Mouse (Mus musculus): ENCODE measurements around the gene Setd7.

The Setd7 gene

GRCm38 (mm10) chr3:51559594-51560450 is 857 bp downstream of the Setd7 start:
- in situ Hi-C loops (cut with MboI, MseI), result no loop called here

- in situ Hi-C loops (cut with MboI, MseI), result no loop called here
Observed at GRCm38 (mm10) chr3:51555583-51555982, 5.1 kb downstream of the Setd7 start.

GRCm38 (mm10) chr3:51554836-51555235 is 5.8 kb downstream of the Setd7 start:
- in situ Hi-C loops (cut with MboI, MseI), result no loop called here

GRCm38 (mm10) chr3:51554067-51554466 is 6.6 kb downstream of the Setd7 start:
- in situ Hi-C loops (cut with MboI, MseI), result no loop called here

GRCm38 (mm10) chr3:51553497-51553875 is 7.2 kb downstream of the Setd7 start:
- in situ Hi-C loops (cut with MboI, MseI), result no loop called here

GRCm38 (mm10) chr3:51552841-51553496 is 7.7 kb downstream of the Setd7 start:
- in situ Hi-C loops (cut with MboI, MseI), result no loop called here

GRCm38 (mm10) chr3:51552197-51552596 is 8.5 kb downstream of the Setd7 start:
- in situ Hi-C loops (cut with MboI, MseI), result no loop called here

- in situ Hi-C loops (cut with MboI, MseI), result no loop called here
Observed at GRCm38 (mm10) chr3:51548987-51549579, 11.6 kb downstream of the Setd7 start.

- in situ Hi-C loops (cut with MboI, MseI), result no loop called here
Observed at GRCm38 (mm10) chr3:51547577-51547976, 13.1 kb downstream of the Setd7 start.

GRCm38 (mm10) chr3:51544442-51545128 is 16.1 kb downstream of the Setd7 start:
- in situ Hi-C loops (cut with MboI, MseI), result loop anchor here (5.0 kb wide), 1 partner anchor 57 kb away; no protein-coding TSS in a partner anchor

- in situ Hi-C loops (cut with MboI, MseI), result loop anchor here (5.0 kb wide), 1 partner anchor 53 kb away; no protein-coding TSS in a partner anchor
Observed at GRCm38 (mm10) chr3:51540659-51541058, 20.0 kb downstream of the Setd7 start.

- in situ Hi-C loops (cut with MboI, MseI), result loop anchor here (5.0 kb wide), 1 partner anchor 52 kb away; no protein-coding TSS in a partner anchor
Observed at GRCm38 (mm10) chr3:51539567-51540408, 20.9 kb downstream of the Setd7 start.

GRCm38 (mm10) chr3:51534013-51534412 is 26.7 kb downstream of the Setd7 start:
- in situ Hi-C loops (cut with MboI, MseI), result loop anchor here (5.0 kb wide), 1 partner anchor 1073 kb away; no protein-coding TSS in a partner anchor

GRCm38 (mm10) chr3:51533573-51533972 is 27.1 kb downstream of the Setd7 start:
- in situ Hi-C loops (cut with MboI, MseI), result loop anchor here (5.0 kb wide), 1 partner anchor 1074 kb away; no protein-coding TSS in a partner anchor

GRCm38 (mm10) chr3:51532282-51532620 is 28.4 kb downstream of the Setd7 start:
- in situ Hi-C loops (cut with MboI, MseI), result loop anchor here (5.0 kb wide), 1 partner anchor 1075 kb away; no protein-coding TSS in a partner anchor

GRCm38 (mm10) chr3:51531473-51532281 is 29.0 kb downstream of the Setd7 start:
- in situ Hi-C loops (cut with MboI, MseI), result loop anchor here (5.0 kb wide), 1 partner anchor 1076 kb away; no protein-coding TSS in a partner anchor

GRCm38 (mm10) chr3:51526891-51527290 is 33.8 kb downstream of the Setd7 start:
- in situ Hi-C loops (cut with MboI, MseI), result no loop called here

- in situ Hi-C loops (cut with MboI, MseI), result no loop called here
Observed at GRCm38 (mm10) chr3:51525186-51525785, 35.4 kb downstream of the Setd7 start.

- in situ Hi-C loops (cut with MboI, MseI), result no loop called here
Observed at GRCm38 (mm10) chr3:51521262-51521661, 39.4 kb downstream of the Setd7 start.

Data from T-helper 1 cell (primary cell).